Mouse (Mus musculus): ENCODE results near the gene AW011738. TPM values are rescaled to one million over a fixed set of nuclear protein-coding genes. Genes with fewer than 3 reads are reported as not detected.

Gene AW011738
- polyA plus RNA-seq, 1 experiment: 1.9 TPM

DNA sequence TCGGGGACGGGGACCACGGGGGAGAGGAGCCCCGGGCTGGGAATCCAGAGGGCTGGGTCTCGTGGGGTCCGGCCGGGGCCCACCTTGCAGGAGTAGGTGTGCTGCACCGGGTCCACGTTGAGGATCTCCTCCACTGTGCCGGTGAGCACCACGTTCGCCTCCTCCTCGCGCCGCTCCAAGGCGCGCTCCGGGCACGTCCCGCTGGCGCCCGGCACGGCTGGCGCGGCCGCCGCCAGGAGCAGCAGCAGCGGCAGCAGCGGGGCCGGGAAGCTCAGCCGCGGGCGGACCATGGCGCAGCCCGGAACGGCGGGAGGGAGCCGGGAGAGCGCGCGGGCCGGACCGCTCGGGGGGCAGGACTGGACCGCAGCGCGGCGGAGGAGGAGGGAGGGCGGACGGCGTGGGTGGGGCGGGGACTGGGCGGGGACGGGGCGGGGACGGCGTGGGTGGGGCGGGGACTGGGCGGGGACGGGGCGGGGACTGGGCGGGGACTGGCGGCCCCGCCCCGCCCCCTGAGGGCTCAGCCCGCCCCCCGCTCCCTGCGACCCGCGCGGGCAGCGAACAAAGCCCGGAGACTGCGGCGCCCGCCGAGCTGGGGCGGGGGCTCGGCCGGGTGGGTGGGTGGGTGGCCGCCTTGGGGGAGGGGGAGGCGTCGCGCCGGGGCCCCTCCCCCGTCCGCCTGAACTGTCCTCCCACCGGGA is 5.8 kb upstream of the AW011738 start, which contains the start of gene Agrn:
Gene Agrn (minus strand): TSS at position 358 of the 698 bp plus-strand sequence.
- no peak for DNase-seq (ENCODE audit: low read depth, low spot score)
- WGBS: under 1% methylated on average over 64 of the region's 88 CpGs

GRCm38 (mm10) chr4:156197829-156198205 is 5.3 kb upstream of the AW011738 start:
- whole genome bisulfite sequencing: under 1% methylated on average over 26 of the region's 26 CpGs
- peak; percentile 62 for DNase-seq (ENCODE audit: low read depth, low spot score)

DNA sequence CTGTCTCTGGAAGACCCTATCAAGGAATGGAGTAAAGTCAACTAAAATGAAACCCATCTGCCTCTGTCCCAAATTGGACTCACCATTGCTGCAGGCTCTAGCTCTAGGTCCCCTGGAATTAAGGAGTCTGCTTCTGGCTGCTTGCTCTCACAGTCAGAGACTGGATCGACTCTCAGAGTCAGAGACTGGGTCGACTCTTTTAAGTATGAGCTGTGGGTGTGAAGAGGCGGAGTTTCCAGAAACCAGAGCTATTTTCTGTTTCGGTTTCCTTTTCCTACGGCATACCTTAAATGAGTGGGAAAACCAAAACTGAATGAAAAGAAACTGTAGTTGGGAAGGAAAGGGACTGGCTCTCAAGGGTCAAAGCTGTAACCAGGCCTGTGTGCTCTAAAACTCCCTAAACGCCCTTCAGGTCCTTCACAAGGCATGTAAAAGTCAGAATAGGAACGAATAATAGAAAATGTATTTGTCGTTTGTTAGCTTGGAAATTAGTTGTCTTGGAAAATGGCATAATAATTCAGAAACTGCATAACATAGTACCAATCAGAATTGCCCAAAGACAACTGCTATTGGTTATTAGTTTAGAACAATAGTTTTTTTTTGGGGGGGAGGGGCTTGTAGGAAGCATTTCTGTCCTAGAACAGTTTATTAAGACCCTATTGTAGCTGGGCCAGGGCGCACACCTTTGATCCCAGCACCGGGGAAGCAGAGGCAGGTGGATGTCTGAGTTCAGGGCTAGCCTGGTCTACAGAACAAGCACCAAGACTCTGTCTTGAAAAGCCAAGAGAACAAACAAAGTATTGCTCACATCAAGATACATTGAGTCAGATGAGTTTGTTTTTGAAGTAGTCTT is 2.3 kb upstream of the AW011738 start, which contains the start of gene Isg15:
Gene Isg15 (minus strand): TSS at position 196 of the 853 bp plus-strand sequence.
- DNase-seq (ENCODE audit: low read depth, low spot score): peak; percentile 54
- 33% methylated on average over 10 of the region's 10 CpGs for WGBS

GRCm38 (mm10) chr4:156202462-156202893 is 626 bp upstream of the AW011738 start:
- 52% methylated on average over 12 of the region's 12 CpGs for WGBS

DNA sequence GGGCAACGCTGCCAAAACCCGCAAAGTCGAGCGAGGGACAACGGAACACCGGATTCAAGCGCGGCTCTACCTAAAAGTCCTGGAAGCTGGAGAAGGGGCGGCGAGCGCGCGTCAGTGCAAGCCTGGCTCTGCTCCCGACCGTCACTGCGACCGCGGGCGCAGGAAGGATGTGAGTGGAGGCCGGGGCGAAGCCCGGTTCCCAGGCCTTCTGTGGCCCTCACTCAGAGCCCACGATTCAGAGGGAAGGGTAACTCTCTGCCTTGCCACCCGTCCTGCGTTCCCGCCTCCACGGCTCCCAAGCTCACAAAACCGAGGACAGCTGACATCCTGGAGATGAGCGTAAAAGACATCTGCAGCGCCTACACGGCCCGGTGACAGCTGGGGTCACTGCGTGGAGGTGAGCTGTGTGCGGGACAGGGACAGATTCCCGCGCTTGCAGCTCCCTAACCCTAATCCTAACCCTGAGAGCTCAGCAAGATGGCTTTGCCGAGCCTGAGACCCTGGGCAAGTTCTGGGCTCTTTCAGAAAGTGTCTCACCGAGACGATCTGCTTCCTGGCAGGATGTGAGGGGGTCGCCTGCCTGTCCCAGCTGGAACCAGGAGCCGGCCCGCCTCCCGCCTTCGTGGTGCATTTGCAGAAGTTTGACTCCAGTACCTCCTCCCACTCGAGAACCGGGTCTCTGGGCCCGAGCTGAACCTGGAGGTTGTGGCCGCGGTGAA is 468 bp downstream of the AW011738 start:
- DNase-seq (ENCODE audit: low read depth, low spot score): no peak
- under 1% methylated on average over 49 of the region's 49 CpGs for WGBS

More at GRCm38 (mm10) chr4:156202462-156202893, 626 bp upstream of the AW011738 start:
- DNase-seq (ENCODE audit: low read depth, low spot score): no peak

- 90% methylated on average over 4 of the region's 4 CpGs for WGBS
These were observed 5.8 kb downstream of the AW011738 start for GRCm38 (mm10) chr4:156208872-156209271.

DNA sequence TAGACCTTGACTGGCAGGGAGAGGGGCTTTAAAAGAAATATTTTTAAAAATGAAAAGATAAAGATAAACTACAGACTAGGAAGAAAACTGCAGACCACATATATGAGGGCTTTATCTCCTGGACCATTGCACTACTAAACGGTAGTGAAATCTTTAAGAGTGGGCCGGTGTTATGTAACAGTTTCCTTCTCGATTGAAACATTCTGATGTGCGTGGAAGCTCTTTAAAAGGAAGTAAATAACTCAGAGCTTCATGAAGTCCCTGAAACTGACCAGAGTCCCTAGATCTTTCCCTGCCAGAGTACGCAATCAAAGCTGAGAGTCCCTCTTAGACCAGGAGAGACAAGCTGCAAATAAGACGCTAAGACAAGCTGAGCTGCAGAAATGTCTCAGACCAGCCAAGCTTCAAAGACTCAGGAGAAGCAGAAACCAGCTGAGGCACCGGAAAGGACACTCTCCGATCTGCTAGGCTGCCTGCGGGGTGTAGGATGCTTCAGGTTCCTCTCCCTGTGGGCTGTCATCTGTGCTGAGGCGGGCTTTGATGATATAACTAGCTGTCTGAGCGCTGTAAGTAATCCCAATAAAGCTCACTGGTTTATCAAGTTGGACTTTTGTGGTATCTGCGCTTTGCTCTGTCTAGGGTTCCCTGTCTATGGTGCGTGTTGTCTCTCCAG is 7.0 kb downstream of the AW011738 start:
- 77% methylated on average over 13 of the region's 13 CpGs for WGBS
- DNase-seq (ENCODE audit: low read depth, low spot score): no peak

More at GRCm38 (mm10) chr4:156208872-156209271, 5.8 kb downstream of the AW011738 start:
- DNase-seq (ENCODE audit: low read depth, low spot score): no peak

DNA sequence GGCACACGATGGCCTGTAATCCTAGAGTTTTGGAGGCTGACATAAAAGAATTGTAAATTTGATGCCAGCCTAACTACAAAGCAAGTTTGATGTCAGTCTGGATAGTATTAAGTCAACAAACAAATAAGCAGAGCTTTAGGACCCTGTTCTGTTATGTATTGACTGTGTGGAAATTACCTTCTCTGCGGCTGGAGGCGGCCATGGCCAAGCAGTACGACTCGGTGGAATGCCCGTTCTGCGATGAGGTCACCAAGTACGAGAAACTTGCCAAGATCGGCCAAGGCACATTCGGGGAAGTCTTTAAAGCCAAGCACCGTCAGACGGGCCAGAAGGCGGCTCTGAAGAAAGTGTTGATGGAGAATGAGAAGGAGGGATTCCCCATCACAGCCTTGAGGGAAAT is 10.0 kb downstream of the AW011738 start:
- DNase-seq (ENCODE audit: low read depth, low spot score): no peak

GRCm38 (mm10) chr4:156215649-156216048 is 12.5 kb downstream of the AW011738 start, which contains the start of gene Perm1:
Gene Perm1, plus strand, starts transcription at chr4:156215868.
- no peak for DNase-seq (ENCODE audit: low read depth, low spot score)
- WGBS: 64% methylated on average over 4 of the region's 4 CpGs

More for the DNA sequence above, 10.0 kb downstream of the AW011738 start:
- WGBS: 89% methylated on average over 13 of the region's 13 CpGs

DNA sequence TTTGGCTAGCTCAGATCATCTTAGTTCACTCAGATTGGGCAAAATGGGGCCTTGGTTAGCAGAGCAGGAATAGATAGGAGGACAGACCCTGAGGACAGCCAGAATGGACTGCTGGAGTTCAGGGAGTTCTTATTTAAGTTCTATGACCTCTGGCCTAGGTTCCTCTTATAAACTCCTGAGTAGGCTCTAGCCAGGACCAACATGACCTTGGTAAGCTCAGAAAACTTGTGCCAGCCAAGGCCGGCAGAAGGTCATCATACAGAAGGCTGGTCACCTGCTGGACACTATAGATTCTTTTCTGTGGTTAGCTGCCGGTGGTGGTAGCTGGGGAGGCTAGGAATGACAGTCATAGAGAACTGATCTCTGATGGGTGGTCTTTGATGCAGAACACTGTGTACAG is 13.1 kb downstream of the AW011738 start:
- DNase-seq (ENCODE audit: low read depth, low spot score): no peak
- 91% methylated on average over 2 of the region's 2 CpGs for WGBS

GRCm38 (mm10) chr4:156217022-156217669 is 14.0 kb downstream of the AW011738 start:
- 82% methylated on average over 16 of the region's 16 CpGs for WGBS
- no peak for DNase-seq (ENCODE audit: low read depth, low spot score)

DNA sequence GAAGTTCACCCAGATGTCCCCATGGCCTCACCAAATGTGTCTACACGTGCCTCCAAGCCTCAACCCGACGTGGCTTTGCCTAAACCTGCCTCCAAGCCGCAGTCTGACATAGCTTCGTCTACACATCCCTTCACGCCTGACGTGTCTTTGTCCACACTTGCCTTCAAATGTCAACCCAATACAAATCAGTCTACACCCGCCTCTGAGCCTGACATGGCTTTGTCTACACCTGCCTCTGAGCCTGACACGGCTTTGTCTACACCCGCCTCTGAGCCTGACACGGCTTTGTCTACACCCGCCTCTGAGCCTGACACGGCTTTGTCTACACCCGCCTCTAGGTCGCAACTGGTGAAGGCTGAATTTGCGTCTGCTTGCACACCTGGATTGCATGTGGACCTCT is 14.7 kb downstream of the AW011738 start:
- DNase-seq (ENCODE audit: low read depth, low spot score): no peak
- 73% methylated on average over 16 of the region's 16 CpGs for WGBS

GRCm38 (mm10) chr4:156219936-156220335 is 16.8 kb downstream of the AW011738 start:
- WGBS: 83% methylated on average over 11 of the region's 11 CpGs

GRCm38 (mm10) chr4:156224276-156224675 is 21.2 kb downstream of the AW011738 start:
- 60% methylated on average over 2 of the region's 2 CpGs for WGBS
- DNase-seq (ENCODE audit: low read depth, low spot score): no peak

More at GRCm38 (mm10) chr4:156219936-156220335, 16.8 kb downstream of the AW011738 start:
- no peak for DNase-seq (ENCODE audit: low read depth, low spot score)

DNA sequence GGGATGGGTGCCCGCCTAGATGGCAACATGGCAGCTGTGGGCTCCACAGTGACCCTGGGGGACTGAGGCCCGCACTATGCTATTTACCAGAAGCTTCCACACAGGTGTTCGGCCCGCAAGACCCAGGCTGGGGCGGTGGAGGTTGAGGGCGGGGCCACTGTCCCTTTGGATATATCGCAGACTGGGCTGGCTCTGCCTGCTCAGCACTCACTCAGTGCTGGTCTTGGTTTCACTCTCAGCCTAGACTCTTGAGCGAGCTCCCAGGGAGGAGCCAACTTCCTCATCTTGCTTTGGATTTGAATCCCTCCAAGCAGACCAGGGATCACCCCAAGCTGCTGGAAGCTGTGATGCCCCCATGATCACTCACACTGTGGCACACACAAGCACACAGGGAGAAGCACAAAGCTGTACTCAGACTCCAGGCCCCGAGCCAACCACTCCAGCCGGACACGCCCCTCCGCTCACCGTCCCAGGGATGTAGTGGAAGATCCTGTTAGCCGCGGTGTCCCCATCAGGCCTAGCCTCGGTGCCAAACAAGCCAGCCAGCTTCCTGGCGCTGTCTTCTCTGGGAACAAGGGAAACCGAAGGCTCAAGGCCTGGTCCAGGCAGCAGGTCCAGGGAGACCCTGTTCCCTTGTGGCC is 24.8 kb downstream of the AW011738 start:
- no peak for DNase-seq (ENCODE audit: low read depth, low spot score)
- WGBS: 22% methylated on average over 18 of the region's 18 CpGs

GRCm38 (mm10) chr4:156228393-156229024 is 25.4 kb downstream of the AW011738 start:
- no peak for DNase-seq (ENCODE audit: low read depth, low spot score)
- WGBS: 21% methylated on average over 12 of the region's 12 CpGs

DNA sequence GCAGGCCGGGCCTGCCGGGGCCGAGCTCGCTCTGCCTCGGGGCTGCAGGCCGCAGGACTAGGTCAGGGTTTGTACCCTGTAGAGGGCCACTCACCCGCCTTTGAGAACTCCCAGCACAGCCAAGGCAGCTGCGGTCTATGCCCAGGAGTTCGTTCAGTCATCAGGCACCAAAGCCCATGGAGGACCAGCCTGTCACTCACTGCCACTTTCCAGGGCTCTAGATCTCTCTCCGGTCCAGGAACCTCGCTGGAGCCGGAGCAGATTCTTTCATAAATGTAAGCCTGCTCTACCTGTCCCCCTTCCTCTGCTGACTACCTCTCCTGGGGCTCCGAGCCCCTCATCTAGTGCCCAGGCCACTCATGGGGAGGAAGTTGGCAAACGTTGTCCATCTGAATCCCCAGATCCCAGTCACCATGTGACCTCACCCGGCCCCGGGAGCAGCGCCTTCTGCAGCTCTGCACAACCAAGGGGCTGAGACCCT is 31.0 kb downstream of the AW011738 start:
- DNase-seq (ENCODE audit: low read depth, low spot score): no peak
- 14% methylated on average over 17 of the region's 17 CpGs for WGBS

Measured in large intestine, adult 2 months (tissue).